Mouse (Mus musculus): ENCODE measurements around the gene Mgst3. TPM values are rescaled to one million over a fixed set of nuclear protein-coding genes. Genes with fewer than 3 reads are reported as not detected.

Gene Mgst3
- polyA plus RNA-seq, 1 experiment from 2014 or later: 198 TPM

DNA sequence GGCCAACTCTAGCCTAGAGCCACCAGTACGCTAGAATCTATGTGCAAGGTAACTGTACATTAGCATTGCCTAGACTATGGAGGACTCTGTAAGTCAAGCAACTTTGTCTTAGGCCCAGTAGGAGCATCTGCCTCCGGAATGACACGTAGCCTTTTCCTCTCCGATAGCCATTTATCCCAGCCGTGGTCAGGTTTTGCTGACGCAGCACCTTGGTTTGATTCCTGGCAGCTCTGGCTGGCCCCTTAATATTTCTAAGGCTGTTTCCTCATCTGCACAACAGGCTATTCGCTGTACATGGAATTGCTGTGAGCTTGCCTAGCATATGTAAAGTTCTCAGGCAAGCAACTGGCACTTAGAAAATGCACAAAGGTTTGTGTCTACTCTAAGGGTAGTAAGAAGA, 20.9 kb downstream of the Mgst3 start:
- H3K4me3 ChIP-seq (ENCODE audit: low read length): no peak overlapping the region
- no peak overlapping the region for H3K27ac ChIP-seq (ENCODE audit: low read length)
- H3K4me2 ChIP-seq (ENCODE audit: low read depth, low read length): no peak overlapping the region
- WGBS: 89% methylated on average over 7 of the region's 7 CpGs
- H3K36me3 ChIP-seq (ENCODE audit: control insufficient read depth, insufficient read depth): peaks cover 20% of the 10 kb centered on the region
- no peaks in the 10 kb centered on the region for H3K27me3 ChIP-seq (ENCODE audit: control insufficient read depth, insufficient read depth, low read length)
- H3K9me3 ChIP-seq (replicated peaks; ENCODE audit: control insufficient read depth, low read length): no peaks in the 10 kb centered on the region
- no peaks in the 10 kb centered on the region for H3K4me1 ChIP-seq (ENCODE audit: control insufficient read depth, insufficient read depth, low read length)
- no peak for ATAC-seq (replicated peaks; ENCODE audit: extremely low read depth, insufficient read depth, low FRiP score)
- no peak overlapping the region for H3K9ac ChIP-seq (ENCODE audit: low read length)

DNA sequence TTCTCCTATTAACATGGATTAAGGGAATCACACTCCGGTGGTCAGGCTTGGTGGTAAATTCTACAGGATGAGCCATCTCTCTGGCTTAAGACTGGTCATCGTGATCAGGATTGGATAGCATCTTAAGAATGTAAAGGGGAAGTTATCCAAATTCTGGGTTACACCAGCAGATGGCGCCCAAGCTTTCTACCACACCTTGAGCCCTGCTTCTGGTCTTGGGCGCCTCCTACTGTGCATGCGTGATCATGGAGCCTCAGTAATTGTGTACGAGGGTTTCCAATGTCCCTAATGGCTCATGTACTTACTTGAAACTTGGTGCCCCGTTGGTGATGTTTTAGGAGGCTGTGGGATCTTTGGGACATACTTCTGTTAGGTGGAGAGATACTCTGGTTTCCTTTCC, 23.7 kb downstream of the Mgst3 start:
- WGBS: 9% methylated on average over 7 of the region's 7 CpGs
- Histone ChIP-seq H3K9me3 (replicated peaks; ENCODE audit: control insufficient read depth, low read length) (no peaks in the 10 kb centered on the region), H3K4me1 (ENCODE audit: control insufficient read depth, insufficient read depth, low read length) (no peaks in the 10 kb centered on the region), H3K9ac (ENCODE audit: low read length) (no peak overlapping the region), H3K4me3 (ENCODE audit: low read length) (no peak overlapping the region), H3K4me2 (ENCODE audit: low read depth, low read length) (no peak overlapping the region), H3K27ac (ENCODE audit: low read length) (no peak overlapping the region), H3K27me3 (ENCODE audit: control insufficient read depth, insufficient read depth, low read length) (no peaks in the 10 kb centered on the region), H3K36me3 (ENCODE audit: control insufficient read depth, insufficient read depth) (peaks cover 17% of the 10 kb centered on the region)
- ATAC-seq (replicated peaks; ENCODE audit: extremely low read depth, insufficient read depth, low FRiP score): peak; percentile 69; the same call in 1 of the 2 replicates

DNA sequence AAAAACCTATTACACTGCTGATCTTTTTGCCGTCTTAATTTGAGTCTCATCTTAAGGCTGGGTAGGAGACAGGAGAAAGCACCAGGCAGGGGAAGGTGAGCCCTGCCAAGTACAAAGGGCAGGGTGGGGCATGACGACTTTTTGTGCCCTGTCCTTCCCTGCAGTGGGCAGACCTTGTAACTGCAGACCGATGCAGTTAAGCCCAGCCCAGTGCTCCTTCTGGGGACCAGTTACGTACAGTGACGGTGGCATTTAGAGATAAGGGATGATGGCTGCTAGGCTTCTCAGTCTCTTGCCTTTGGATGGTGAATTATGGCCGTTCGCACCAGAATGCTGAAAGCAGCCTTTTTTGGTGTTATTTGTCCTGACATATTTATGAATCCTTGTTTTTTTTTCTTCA, 25.1 kb downstream of the Mgst3 start:
- WGBS: 77% methylated on average over 7 of the region's 7 CpGs
- Histone ChIP-seq H3K27ac (ENCODE audit: low read length) (no peak overlapping the region), H3K4me1 (ENCODE audit: control insufficient read depth, insufficient read depth, low read length) (no peaks in the 10 kb centered on the region), H3K36me3 (ENCODE audit: control insufficient read depth, insufficient read depth) (peaks cover 22% of the 10 kb centered on the region), H3K4me2 (ENCODE audit: low read depth, low read length) (no peak overlapping the region), H3K9me3 (replicated peaks; ENCODE audit: control insufficient read depth, low read length) (no peaks in the 10 kb centered on the region), H3K9ac (ENCODE audit: low read length) (no peak overlapping the region), H3K4me3 (ENCODE audit: low read length) (no peak overlapping the region), H3K27me3 (ENCODE audit: control insufficient read depth, insufficient read depth, low read length) (no peaks in the 10 kb centered on the region)
- no peak for ATAC-seq (replicated peaks; ENCODE audit: extremely low read depth, insufficient read depth, low FRiP score)

DNA sequence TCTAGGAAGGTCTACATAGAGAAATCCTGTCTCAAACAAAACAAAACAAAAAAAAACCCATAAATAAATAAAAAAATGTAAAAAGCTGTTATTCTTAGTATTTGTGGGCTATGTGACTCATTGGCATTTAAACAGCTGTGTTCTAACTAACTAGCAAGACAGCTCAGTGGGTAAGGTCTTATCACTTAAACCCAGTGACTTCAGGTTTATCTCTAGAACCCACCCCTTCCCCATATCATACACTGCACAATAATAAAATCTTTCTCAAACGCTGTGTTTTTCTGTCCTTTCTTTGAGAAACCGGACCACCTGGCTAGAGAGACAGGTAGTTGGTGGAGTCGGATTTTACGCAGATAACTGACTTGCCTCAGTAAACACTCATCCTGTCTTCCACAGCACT, 25.6 kb downstream of the Mgst3 start:
- Histone ChIP-seq H3K9me3 (replicated peaks; ENCODE audit: control insufficient read depth, low read length) (no peaks in the 10 kb centered on the region), H3K27ac (ENCODE audit: low read length) (no peak overlapping the region), H3K4me2 (ENCODE audit: low read depth, low read length) (no peak overlapping the region), H3K4me3 (ENCODE audit: low read length) (no peak overlapping the region), H3K4me1 (ENCODE audit: control insufficient read depth, insufficient read depth, low read length) (no peaks in the 10 kb centered on the region), H3K36me3 (ENCODE audit: control insufficient read depth, insufficient read depth) (peaks cover 22% of the 10 kb centered on the region), H3K27me3 (ENCODE audit: control insufficient read depth, insufficient read depth, low read length) (no peaks in the 10 kb centered on the region), H3K9ac (ENCODE audit: low read length) (no peak overlapping the region)
- WGBS: 82% methylated on average over 4 of the region's 4 CpGs
- no peak for ATAC-seq (replicated peaks; ENCODE audit: extremely low read depth, insufficient read depth, low FRiP score)

DNA sequence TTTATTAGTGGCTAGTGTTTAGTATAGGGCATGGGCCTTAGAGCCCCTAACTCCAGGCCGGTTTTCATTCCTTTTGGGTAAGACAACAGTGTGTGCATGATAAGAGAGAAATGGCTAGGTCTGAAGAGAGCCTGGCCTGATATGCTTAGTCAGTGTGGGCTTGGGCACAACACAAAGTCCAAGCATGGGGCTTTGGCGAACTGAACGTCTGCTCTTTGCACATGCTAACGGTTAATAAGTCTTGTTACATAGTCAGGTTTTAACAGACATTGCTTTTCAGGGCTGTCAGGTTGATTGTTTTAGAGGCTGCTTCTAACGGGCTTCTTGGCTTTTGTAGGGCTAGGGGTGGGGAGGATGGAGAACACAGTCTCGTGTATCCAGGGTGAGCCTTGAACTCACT, 27.0 kb downstream of the Mgst3 start:
- Histone ChIP-seq H3K27me3 (ENCODE audit: control insufficient read depth, insufficient read depth, low read length) (no peaks in the 10 kb centered on the region), H3K4me3 (ENCODE audit: low read length) (no peak overlapping the region), H3K27ac (ENCODE audit: low read length) (no peak overlapping the region), H3K9me3 (replicated peaks; ENCODE audit: control insufficient read depth, low read length) (no peaks in the 10 kb centered on the region), H3K4me1 (ENCODE audit: control insufficient read depth, insufficient read depth, low read length) (no peaks in the 10 kb centered on the region), H3K36me3 (ENCODE audit: control insufficient read depth, insufficient read depth) (peaks cover 16% of the 10 kb centered on the region), H3K9ac (ENCODE audit: low read length) (no peak overlapping the region), H3K4me2 (ENCODE audit: low read depth, low read length) (no peak overlapping the region)
- 91% methylated on average over 6 of the region's 6 CpGs for WGBS
- no peak for ATAC-seq (replicated peaks; ENCODE audit: extremely low read depth, insufficient read depth, low FRiP score)

DNA sequence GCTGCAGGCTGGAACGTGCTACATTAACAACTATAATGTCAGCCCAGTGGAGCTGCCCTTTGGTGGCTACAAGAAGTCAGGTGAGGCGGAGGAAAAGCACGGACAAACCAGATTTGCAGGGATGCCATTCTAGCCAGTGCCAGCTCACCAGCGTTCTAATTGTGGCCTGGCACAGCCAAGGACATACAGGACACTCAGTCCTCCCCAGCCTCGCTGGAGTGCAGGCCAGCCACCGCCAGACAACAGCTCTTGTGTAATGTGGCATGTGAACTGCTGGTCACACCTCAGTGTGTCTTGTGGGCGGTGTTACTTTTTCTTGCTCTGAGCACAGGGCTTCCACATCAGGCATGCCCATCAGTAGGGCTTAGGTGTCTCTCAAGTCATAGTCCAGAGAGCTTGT, 27.8 kb downstream of the Mgst3 start:
- H3K4me3 ChIP-seq (ENCODE audit: low read length): no peak overlapping the region
- no peaks in the 10 kb centered on the region for H3K9me3 ChIP-seq (replicated peaks; ENCODE audit: control insufficient read depth, low read length)
- no peaks in the 10 kb centered on the region for H3K27me3 ChIP-seq (ENCODE audit: control insufficient read depth, insufficient read depth, low read length)
- peak; percentile 63 for ATAC-seq (replicated peaks; ENCODE audit: extremely low read depth, insufficient read depth, low FRiP score)
- H3K27ac ChIP-seq (ENCODE audit: low read length): peak overlapping the region; percentile 51
- peaks cover 19% of the 10 kb centered on the region for H3K36me3 ChIP-seq (ENCODE audit: control insufficient read depth, insufficient read depth)
- H3K4me1 ChIP-seq (ENCODE audit: control insufficient read depth, insufficient read depth, low read length): no peaks in the 10 kb centered on the region
- no peak overlapping the region for H3K9ac ChIP-seq (ENCODE audit: low read length)
- no peak overlapping the region for H3K4me2 ChIP-seq (ENCODE audit: low read depth, low read length)
- 65% methylated on average over 7 of the region's 7 CpGs for WGBS

DNA sequence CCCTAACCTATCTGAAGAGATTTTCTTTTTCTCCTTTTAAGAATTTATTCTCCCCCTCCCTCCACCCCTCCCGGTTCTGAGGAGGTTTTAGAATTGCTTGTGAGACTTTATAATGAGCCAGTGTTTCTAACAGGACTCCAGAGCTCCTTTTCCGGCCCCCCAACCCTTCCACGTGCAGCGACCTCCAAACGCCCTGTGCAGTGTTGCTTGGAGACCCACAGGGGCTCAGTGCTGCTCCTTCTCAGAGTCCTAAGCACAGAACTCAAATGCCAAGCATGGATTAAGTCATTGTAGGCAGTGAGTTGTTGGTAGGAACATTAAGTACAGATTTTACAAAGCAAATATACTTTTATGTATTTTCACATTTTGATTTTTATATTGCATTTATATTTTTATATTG, 30.3 kb downstream of the Mgst3 start:
- Histone ChIP-seq H3K4me1 (ENCODE audit: control insufficient read depth, insufficient read depth, low read length) (no peaks in the 10 kb centered on the region), H3K9ac (ENCODE audit: low read length) (no peak overlapping the region), H3K27ac (ENCODE audit: low read length) (no peak overlapping the region), H3K4me2 (ENCODE audit: low read depth, low read length) (no peak overlapping the region), H3K36me3 (ENCODE audit: control insufficient read depth, insufficient read depth) (peaks cover 19% of the 10 kb centered on the region), H3K9me3 (replicated peaks; ENCODE audit: control insufficient read depth, low read length) (no peaks in the 10 kb centered on the region), H3K4me3 (ENCODE audit: low read length) (no peak overlapping the region), H3K27me3 (ENCODE audit: control insufficient read depth, insufficient read depth, low read length) (no peaks in the 10 kb centered on the region)
- ATAC-seq (replicated peaks; ENCODE audit: extremely low read depth, insufficient read depth, low FRiP score): no peak
- WGBS: 68% methylated on average over 5 of the region's 5 CpGs

DNA sequence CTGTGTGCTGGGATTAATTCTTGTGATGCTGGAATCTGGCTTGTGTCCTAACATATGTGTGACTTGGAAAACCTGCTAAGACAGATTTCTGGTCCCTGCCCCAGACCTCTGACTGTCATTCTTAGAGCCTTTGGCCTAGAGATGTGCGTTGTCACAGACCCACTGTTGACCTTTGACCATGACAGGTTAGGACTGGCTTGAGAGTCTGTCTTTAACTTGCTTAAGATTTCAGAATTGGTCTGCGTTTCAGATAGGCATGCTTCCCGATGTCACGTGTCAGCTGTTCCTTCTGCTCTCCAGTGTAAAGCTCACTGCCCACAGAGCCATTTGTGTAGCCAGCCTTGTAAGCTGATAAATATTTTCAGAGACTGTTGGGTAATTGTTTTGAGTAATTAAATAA, 30.8 kb downstream of the Mgst3 start:
- Histone ChIP-seq H3K4me1 (ENCODE audit: control insufficient read depth, insufficient read depth, low read length) (no peaks in the 10 kb centered on the region), H3K4me3 (ENCODE audit: low read length) (no peak overlapping the region), H3K4me2 (ENCODE audit: low read depth, low read length) (no peak overlapping the region), H3K27ac (ENCODE audit: low read length) (no peak overlapping the region), H3K9ac (ENCODE audit: low read length) (no peak overlapping the region), H3K9me3 (replicated peaks; ENCODE audit: control insufficient read depth, low read length) (no peaks in the 10 kb centered on the region), H3K27me3 (ENCODE audit: control insufficient read depth, insufficient read depth, low read length) (no peaks in the 10 kb centered on the region), H3K36me3 (ENCODE audit: control insufficient read depth, insufficient read depth) (peaks cover 19% of the 10 kb centered on the region)
- WGBS: 80% methylated on average over 4 of the region's 4 CpGs
- no peak for ATAC-seq (replicated peaks; ENCODE audit: extremely low read depth, insufficient read depth, low FRiP score)

DNA sequence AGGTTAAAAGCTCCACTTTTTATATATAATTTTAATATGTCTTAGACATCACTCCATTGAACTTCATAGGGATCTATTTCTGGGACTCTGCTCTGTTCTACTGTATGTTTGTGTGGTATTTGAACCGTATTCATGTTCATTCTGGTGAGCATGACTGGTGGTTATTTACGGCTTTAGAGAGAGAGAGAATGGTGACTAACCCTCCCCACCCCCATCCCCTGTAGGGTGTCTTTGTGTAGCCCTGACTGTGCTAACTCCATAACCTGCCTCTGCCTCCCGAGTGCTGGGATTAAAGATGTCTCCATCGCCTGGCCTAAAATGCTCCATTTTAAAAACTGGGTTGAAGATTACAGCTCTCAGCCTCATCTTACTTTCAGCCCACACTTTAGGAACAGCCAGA, 33.4 kb downstream of the Mgst3 start:
- no peaks in the 10 kb centered on the region for H3K9me3 ChIP-seq (replicated peaks; ENCODE audit: control insufficient read depth, low read length)
- H3K4me3 ChIP-seq (ENCODE audit: low read length): no peak overlapping the region
- H3K9ac ChIP-seq (ENCODE audit: low read length): no peak overlapping the region
- no peak for ATAC-seq (replicated peaks; ENCODE audit: extremely low read depth, insufficient read depth, low FRiP score)
- H3K27ac ChIP-seq (ENCODE audit: low read length): no peak overlapping the region
- H3K4me1 ChIP-seq (ENCODE audit: control insufficient read depth, insufficient read depth, low read length): no peaks in the 10 kb centered on the region
- WGBS: 80% methylated on average over 4 of the region's 4 CpGs
- H3K36me3 ChIP-seq (ENCODE audit: control insufficient read depth, insufficient read depth): peaks cover 20% of the 10 kb centered on the region
- H3K4me2 ChIP-seq (ENCODE audit: low read depth, low read length): no peak overlapping the region
- H3K27me3 ChIP-seq (ENCODE audit: control insufficient read depth, insufficient read depth, low read length): no peaks in the 10 kb centered on the region

DNA sequence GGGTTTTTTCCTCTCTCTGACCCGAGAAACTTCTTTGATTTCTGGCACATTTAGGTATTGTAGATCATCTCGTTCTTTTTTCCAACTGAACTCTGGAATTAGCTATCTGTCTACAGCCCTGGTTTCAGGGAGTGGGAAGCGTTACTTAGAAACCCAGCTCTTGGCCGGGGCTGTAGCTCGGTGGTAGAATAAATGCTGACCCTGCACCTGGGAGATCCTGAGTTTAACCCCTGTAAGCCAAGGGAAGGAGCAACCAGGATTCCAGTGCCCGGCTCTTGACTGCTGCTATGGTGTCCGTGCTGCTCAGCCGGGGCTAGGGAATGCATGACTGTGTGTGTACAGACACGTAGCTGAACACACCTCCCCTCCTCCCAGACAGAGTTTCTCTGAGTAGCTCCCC, 34.9 kb downstream of the Mgst3 start:
- Histone ChIP-seq H3K27me3 (ENCODE audit: control insufficient read depth, insufficient read depth, low read length) (no peaks in the 10 kb centered on the region), H3K27ac (ENCODE audit: low read length) (no peak overlapping the region), H3K4me1 (ENCODE audit: control insufficient read depth, insufficient read depth, low read length) (no peaks in the 10 kb centered on the region), H3K4me2 (ENCODE audit: low read depth, low read length) (no peak overlapping the region), H3K4me3 (ENCODE audit: low read length) (no peak overlapping the region), H3K36me3 (ENCODE audit: control insufficient read depth, insufficient read depth) (peaks cover 21% of the 10 kb centered on the region), H3K9ac (ENCODE audit: low read length) (no peak overlapping the region), H3K9me3 (replicated peaks; ENCODE audit: control insufficient read depth, low read length) (no peaks in the 10 kb centered on the region)
- no peak for ATAC-seq (replicated peaks; ENCODE audit: extremely low read depth, insufficient read depth, low FRiP score)
- 76% methylated on average over 9 of the region's 9 CpGs for WGBS
